Mouse (Mus musculus): ENCODE measurements around the gene Ncbp3. TPM values are rescaled to one million over a fixed set of nuclear protein-coding genes. Genes with fewer than 3 reads are reported as not detected.
A peak's percentile ranks its signal among the peaks of the same experiment; 100 is the strongest.

Gene Ncbp3
- total and polyA plus RNA-seq, 3 experiments = 11.9 to 13.9 (median 12.1) TPM

GRCm38 (mm10) chr11:73037691-73038090 is 9.9 kb upstream of the Ncbp3 start:
- no peak overlapping the region for H3K4me2 ChIP-seq (ENCODE audit: insufficient read depth, low read depth, poor library complexity, severe bottlenecking)
- dilution Hi-C loops (cut with MboI; ENCODE audit: extremely low pct_ligation_motif_present, extremely low pct_unique_long_range_greater_than_20kb, low sequenced_read_pairs) (no loop called here), in situ Hi-C loops (cut with MboI; ENCODE audit: low pct_ligation_motif_present, low pct_unique_long_range_greater_than_20kb, low sequenced_read_pairs) (no loop called here)
- peaks cover 26 to 39% of the 10 kb centered on the region in 2 experiments for H3K4me1 ChIP-seq (ENCODE audit: control insufficient read depth in 1 of 2, insufficient read depth in 2 of 2)
- H3K27ac ChIP-seq (ENCODE audit: insufficient read depth, low read depth) = no peak overlapping the region
- H3K36me3 ChIP-seq (replicated peaks in 1 of 2; ENCODE audit: control insufficient read depth in 1 of 2, insufficient read depth in 1 of 2, low read length in 1 of 2) = peaks cover 21 to 65% of the 10 kb centered on the region in 2 experiments
- no peaks in the 10 kb centered on the region for H3K9me3 ChIP-seq (replicated peaks; ENCODE audit: low read length)
- DNase-seq (ENCODE audit: extremely low read depth) = peak; percentile 52
- no peak overlapping the region for H3K4me3 ChIP-seq (replicated peaks in 1 of 3; ENCODE audit: low read depth in 2 of 3, low read length in 2 of 3, poor library complexity in 1 of 3)
- H3K79me2 ChIP-seq (replicated peaks; ENCODE audit: control insufficient read depth, extremely low read depth, insufficient read depth, poor library complexity, severe bottlenecking) = no peaks in the 10 kb centered on the region
- no peaks in the 10 kb centered on the region for H3K27me3 ChIP-seq (replicated peaks)
- peak; percentile 69; the same call in 1 of the 2 replicates for TF ChIP-seq MAZ (IDR thresholded peaks at IDR 0.05; ENCODE audit: low read depth, low read length)
- TF ChIP-seq MYC (IDR thresholded peaks at IDR 0.05; ENCODE audit: low read depth, low read length) = no peak
- no peak for TF ChIP-seq CHD1 (IDR thresholded peaks at IDR 0.05; ENCODE audit: low read depth, low read length)
- no peak for TF ChIP-seq TCF12 (IDR thresholded peaks at IDR 0.05; ENCODE audit: low read depth, low read length)
- TF ChIP-seq MAFK (IDR thresholded peaks at IDR 0.05; ENCODE audit: insufficient replicate concordance, low read length) = no peak
- no peak for TF ChIP-seq SMC3 (IDR thresholded peaks at IDR 0.05; ENCODE audit: low read depth, low read length)
- TF ChIP-seq RCOR1 (conservative IDR thresholded peaks at IDR 0.05; ENCODE audit: low read depth, low read length) = no peak
- no peak for TF ChIP-seq NRF1 (IDR thresholded peaks at IDR 0.05; ENCODE audit: low read depth, low read length)
- TF ChIP-seq JUND (conservative IDR thresholded peaks at IDR 0.05; ENCODE audit: low read depth, low read length) = no peak
- TF ChIP-seq ETS1 (conservative IDR thresholded peaks at IDR 0.05; ENCODE audit: low read depth, low read length) = peak; percentile 37; the same call in 1 of the 2 replicates
- no peak overlapping the region for H3K9ac ChIP-seq (ENCODE audit: insufficient read depth, low read depth)

- Histone ChIP-seq H3K9ac (ENCODE audit: insufficient read depth, low read depth) (no peak overlapping the region), H3K27me3 (replicated peaks) (no peaks in the 10 kb centered on the region), H3K9me3 (replicated peaks; ENCODE audit: low read length) (no peaks in the 10 kb centered on the region), H3K27ac (ENCODE audit: insufficient read depth, low read depth) (no peak overlapping the region), H3K79me2 (replicated peaks; ENCODE audit: control insufficient read depth, extremely low read depth, insufficient read depth, poor library complexity, severe bottlenecking) (no peaks in the 10 kb centered on the region), H3K36me3 (replicated peaks in 1 of 2; ENCODE audit: control insufficient read depth in 1 of 2, insufficient read depth in 1 of 2, low read length in 1 of 2) (peaks cover 15 to 50% of the 10 kb centered on the region in 2 experiments), H3K4me2 (ENCODE audit: insufficient read depth, low read depth, poor library complexity, severe bottlenecking) (no peak overlapping the region), H3K4me3 (replicated peaks in 1 of 3; ENCODE audit: low read depth in 2 of 3, low read length in 2 of 3, poor library complexity in 1 of 3) (no peak overlapping the region), H3K4me1 (ENCODE audit: control insufficient read depth in 1 of 2, insufficient read depth in 2 of 2) (peaks cover 31 to 54% of the 10 kb centered on the region in 2 experiments)
- TF ChIP-seq MXI1 (IDR thresholded peaks at IDR 0.05; ENCODE audit: low read depth, low read length) = 0 out of 2 replicates have a peak, but pooled peaks have one; percentile 14
- TF ChIP-seq GABPA (IDR thresholded peaks at IDR 0.05; ENCODE audit: insufficient replicate concordance, low read depth, low read length) = no peak
- TF ChIP-seq JUN (IDR thresholded peaks at IDR 0.05; ENCODE audit: insufficient read depth, low read depth, low read length) = no peak
- TF ChIP-seq RCOR1 (conservative IDR thresholded peaks at IDR 0.05; ENCODE audit: low read depth, low read length) = 0 out of 2 replicates have a peak, but pooled peaks have one; percentile 44
- TF ChIP-seq TBP (conservative IDR thresholded peaks at IDR 0.05; ENCODE audit: low read depth, low read length) = no peak
- no peak for TF ChIP-seq POLR2A (IDR thresholded peaks at IDR 0.05; ENCODE audit: low read depth, low read length)
- no peak for TF ChIP-seq USF2 (conservative IDR thresholded peaks at IDR 0.05; ENCODE audit: low read depth, low read length)
- TF ChIP-seq ZNF384 (IDR thresholded peaks at IDR 0.05; ENCODE audit: low read depth, low read length) = no peak
- TF ChIP-seq NRF1 (IDR thresholded peaks at IDR 0.05; ENCODE audit: low read depth, low read length) = no peak
- TF ChIP-seq SIN3A (IDR thresholded peaks at IDR 0.05; ENCODE audit: low read length) = peak; percentile 56
- peak; percentile 99 for TF ChIP-seq RAD21 (IDR thresholded peaks at IDR 0.05; ENCODE audit: low read depth, low read length)
- no peak for TF ChIP-seq MAZ (IDR thresholded peaks at IDR 0.05; ENCODE audit: low read depth, low read length)
- TF ChIP-seq SMC3 (IDR thresholded peaks at IDR 0.05; ENCODE audit: low read depth, low read length) = peak; percentile 100
- no peak for TF ChIP-seq POLR2AphosphoS2 (IDR thresholded peaks at IDR 0.05; ENCODE audit: low read depth, low read length)
- no peak for TF ChIP-seq ETS1 (conservative IDR thresholded peaks at IDR 0.05; ENCODE audit: low read depth, low read length)
- peak; percentile 84 to 99 for TF ChIP-seq CTCF (conservative IDR thresholded peaks at IDR 0.05 in 1 of 2, IDR thresholded peaks at IDR 0.05 in 1 of 2; ENCODE audit: low read depth in 2 of 2, low read length in 2 of 2)
- TF ChIP-seq MAX (IDR thresholded peaks at IDR 0.05; ENCODE audit: low read length) = 0 out of 2 replicates have a peak, but pooled peaks have one; percentile 12
- no peak for TF ChIP-seq HCFC1 (IDR thresholded peaks at IDR 0.05; ENCODE audit: low read depth, low read length)
- TF ChIP-seq ZC3H11A (IDR thresholded peaks at IDR 0.05; ENCODE audit: low read depth, low read length) = peak; percentile 98
- no peak for TF ChIP-seq E2F4 (IDR thresholded peaks at IDR 0.05; ENCODE audit: insufficient replicate concordance, low read depth, low read length)
- no peak for TF ChIP-seq JUND (conservative IDR thresholded peaks at IDR 0.05; ENCODE audit: low read depth, low read length)
- dilution Hi-C loops (cut with MboI; ENCODE audit: extremely low pct_ligation_motif_present, extremely low pct_unique_long_range_greater_than_20kb, low sequenced_read_pairs) = no loop called here
- in situ Hi-C loops (cut with MboI; ENCODE audit: low pct_ligation_motif_present, low pct_unique_long_range_greater_than_20kb, low sequenced_read_pairs) = no loop called here
- DNase-seq (ENCODE audit: extremely low read depth) = peak; percentile 83
These were observed 8.3 kb upstream of the Ncbp3 start for GRCm38 (mm10) chr11:73039102-73039799.

Data from CH12.LX (cell line).